Comparison of ENCODE assay signal across 25 mouse cellular contexts in the genomic region with DNA sequence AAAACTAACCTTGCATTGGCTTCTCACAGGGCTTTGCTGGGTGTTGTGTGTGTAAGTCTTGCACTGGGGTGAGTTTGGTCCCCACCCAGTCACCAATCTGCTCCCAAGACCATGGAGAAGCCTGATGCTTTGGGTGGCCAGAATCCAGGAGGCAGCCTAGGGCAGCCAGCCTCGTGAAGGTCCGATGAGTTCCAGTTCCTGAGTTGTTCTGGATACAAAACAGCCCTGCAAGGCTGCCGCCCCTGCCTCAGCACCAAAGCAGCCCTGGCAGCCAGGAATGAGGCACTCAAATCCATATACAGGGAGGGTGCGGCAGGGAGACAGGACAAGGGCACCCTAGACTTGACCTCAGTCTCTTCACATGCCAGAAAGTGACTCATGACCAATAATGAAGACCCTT.
A peak's percentile ranks its signal among the peaks of the same experiment; 100 is the strongest.
DNase-seq lines count a peak whose midpoint lies in the region; ATAC-seq lines count a peak whose summit lies in the region.
"Had no signal": no experiment of that assay in that cellular context is flagged by ENCODE, and none has a peak within 500 bp of the region (broad histone marks: within the 10 kb centered on the region; RNA-seq: fewer than 3 reads in every experiment).

No protein-coding gene starts in this region.

- 0 out of 2 replicates have a peak overlapping the region, but pooled peaks have one; percentile 13 for H3K9ac ChIP-seq in midbrain, embryonic 16.5 days (ENCODE audit: low read depth, low read length)
- H3K9ac ChIP-seq: forebrain, postnatal 0 days; heart, embryonic 15.5 days; hindbrain, embryonic 12.5 days; kidney, embryonic 15.5 days; neural tube, embryonic 15.5 days had no signal

- no peak overlapping the region for H3K4me3 ChIP-seq in midbrain, embryonic 16.5 days (ENCODE audit: low read depth, low read length)
- no peak overlapping the region for H3K4me3 ChIP-seq in midbrain, embryonic 10.5 days
- H3K4me3 ChIP-seq: forebrain, embryonic 10.5 days; heart, embryonic 15.5 days; hindbrain, embryonic 12.5 days; kidney, embryonic 15.5 days; neural tube, embryonic 15.5 days had no signal

- peak; percentile 33 for DNase-seq in heart, adult 18-20 months
- no peak for DNase-seq in heart, adult 8-10 months (ENCODE audit: low spot score)
- no peak for DNase-seq in midbrain, embryonic 10.5 days (ENCODE audit: low spot score)
- peak; percentile 11 for DNase-seq in R1 (ENCODE audit: low read depth, low spot score)
- peak; percentile 49 for DNase-seq in gastrocnemius, postnatal 25 days
- DNase-seq in yolk sac, embryonic 10.5 days (ENCODE audit: low spot score) = no peak
- DNase-seq: adrenal gland, postnatal 25 days; cerebellum, adult 8-10 months; cerebellum, postnatal 36 days; embryo, embryonic 11 days; forebrain, postnatal 0 days; kidney, adult 11 months; kidney, postnatal 36 days; layer of hippocampus, postnatal 36 days; right cerebral cortex, adult 18-20 months; right cerebral cortex, postnatal 4 days had no signal

- no peak overlapping the region for H3K27ac ChIP-seq in midbrain, embryonic 16.5 days (ENCODE audit: low read length)
- H3K27ac ChIP-seq in midbrain, embryonic 10.5 days (replicated peaks) = no peak overlapping the region
- H3K27ac ChIP-seq: forebrain, embryonic 10.5 days; heart, embryonic 15.5 days; hindbrain, embryonic 12.5 days; kidney, embryonic 15.5 days; macrophage; neural tube, embryonic 15.5 days; stomach, postnatal 0 days had no signal

- H3K9me3 ChIP-seq in midbrain, embryonic 16.5 days (replicated peaks; ENCODE audit: control insufficient read depth, low read length, poor library complexity, severe bottlenecking) = no peaks in the 10 kb centered on the region
- no peaks in the 10 kb centered on the region for H3K9me3 ChIP-seq in midbrain, embryonic 10.5 days (replicated peaks)
- H3K9me3 ChIP-seq: forebrain, embryonic 10.5 days; heart, embryonic 15.5 days; hindbrain, embryonic 12.5 days; kidney, embryonic 15.5 days; neural tube, embryonic 15.5 days had no signal

- H3K36me3 ChIP-seq in midbrain, embryonic 16.5 days (ENCODE audit: control insufficient read depth, insufficient read depth, low read length) = no peaks in the 10 kb centered on the region
- H3K36me3 ChIP-seq in midbrain, embryonic 10.5 days = no peaks in the 10 kb centered on the region
- H3K36me3 ChIP-seq: forebrain, embryonic 10.5 days; heart, embryonic 15.5 days; hindbrain, embryonic 12.5 days; kidney, embryonic 15.5 days; neural tube, embryonic 15.5 days had no signal

- ATAC-seq in midbrain, embryonic 16.5 days = no peak

- H3K4me2 ChIP-seq in midbrain, embryonic 16.5 days (ENCODE audit: low read length) = no peak overlapping the region
- H3K4me2 ChIP-seq: hindbrain, embryonic 12.5 days; midbrain, embryonic 11.5 days had no signal

- 0 out of 2 replicates have a peak, but pooled peaks cover 6% of the 10 kb centered on the region for H3K27me3 ChIP-seq in midbrain, embryonic 16.5 days (ENCODE audit: control insufficient read depth, insufficient read depth, low read depth, low read length)
- peaks cover 57% of the 10 kb centered on the region for H3K27me3 ChIP-seq in midbrain, embryonic 10.5 days (ENCODE audit: low read depth, poor library complexity, severe bottlenecking)

- H3K4me1 ChIP-seq in midbrain, embryonic 16.5 days (ENCODE audit: control insufficient read depth, insufficient read depth, low read length) = peaks cover 2% of the 10 kb centered on the region; the same call in 1 of the 2 replicates
- H3K4me1 ChIP-seq in midbrain, embryonic 10.5 days = peaks cover 39% of the 10 kb centered on the region

- 66% methylated on average over 4 of the region's 4 CpGs for WGBS in midbrain, embryonic 16.5 days
- 69% methylated on average over 4 of the region's 4 CpGs for WGBS in midbrain, embryonic 10.5 days

Comparison
In these comparisons a context has a peak if more than half of its experiments do, and no peak if none do; other contexts are left out.
1. DNase-seq: peak in heart, adult 18-20 months (2 of 2), R1 (single experiment) and gastrocnemius, postnatal 25 days (single experiment); none in heart, adult 8-10 months (single experiment), midbrain, embryonic 10.5 days (single experiment) and yolk sac, embryonic 10.5 days (single experiment).